Mouse (Mus musculus): ENCODE results near the gene Dyrk3.

DNA sequence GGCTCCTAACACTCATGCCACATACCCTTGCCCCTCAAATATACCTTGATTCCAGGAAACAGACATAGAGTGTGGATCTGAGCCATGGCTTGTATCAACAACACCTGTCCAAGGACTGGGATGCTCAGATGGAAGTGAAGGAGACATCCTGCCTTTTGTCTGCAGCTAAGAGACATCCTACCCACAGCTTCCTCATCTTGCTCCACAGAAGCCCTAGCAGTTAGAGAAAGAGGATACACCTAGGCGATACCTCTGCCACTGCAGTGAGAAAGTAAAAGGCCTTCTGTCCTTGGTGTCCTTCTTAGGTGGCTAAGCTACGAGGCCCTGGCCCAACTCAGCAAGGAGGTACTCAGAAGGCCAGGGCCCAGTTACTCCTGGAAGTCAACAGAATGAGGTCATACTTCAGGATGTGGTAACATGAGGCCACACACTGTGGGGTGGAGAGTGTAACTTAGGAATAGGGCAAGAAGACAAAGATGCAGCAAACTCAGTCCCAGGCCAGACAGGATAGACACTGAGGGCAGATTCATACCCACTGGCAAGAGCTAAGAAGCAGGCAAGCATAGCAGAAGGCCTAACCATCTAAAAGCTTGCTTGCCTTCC is 48.5 kb downstream of the Dyrk3 start:
- TF ChIP-seq CTCF (IDR thresholded peaks at IDR 0.05; ENCODE audit: extremely low read depth, insufficient read depth, insufficient read length, insufficient replicate concordance), result no peak
- TF ChIP-seq POLR2A (IDR thresholded peaks at IDR 0.05; ENCODE audit: low read depth, low read length), result no peak

Data from spleen, adult 2 months (tissue).